Mouse (Mus musculus): ENCODE data around the gene Pcgf1. TPM values are rescaled to one million over a fixed set of nuclear protein-coding genes. Genes with fewer than 3 reads are reported as not detected.

Pcgf1 gene
- polyA plus RNA-seq, 1 experiment: 40.8 TPM

DNA sequence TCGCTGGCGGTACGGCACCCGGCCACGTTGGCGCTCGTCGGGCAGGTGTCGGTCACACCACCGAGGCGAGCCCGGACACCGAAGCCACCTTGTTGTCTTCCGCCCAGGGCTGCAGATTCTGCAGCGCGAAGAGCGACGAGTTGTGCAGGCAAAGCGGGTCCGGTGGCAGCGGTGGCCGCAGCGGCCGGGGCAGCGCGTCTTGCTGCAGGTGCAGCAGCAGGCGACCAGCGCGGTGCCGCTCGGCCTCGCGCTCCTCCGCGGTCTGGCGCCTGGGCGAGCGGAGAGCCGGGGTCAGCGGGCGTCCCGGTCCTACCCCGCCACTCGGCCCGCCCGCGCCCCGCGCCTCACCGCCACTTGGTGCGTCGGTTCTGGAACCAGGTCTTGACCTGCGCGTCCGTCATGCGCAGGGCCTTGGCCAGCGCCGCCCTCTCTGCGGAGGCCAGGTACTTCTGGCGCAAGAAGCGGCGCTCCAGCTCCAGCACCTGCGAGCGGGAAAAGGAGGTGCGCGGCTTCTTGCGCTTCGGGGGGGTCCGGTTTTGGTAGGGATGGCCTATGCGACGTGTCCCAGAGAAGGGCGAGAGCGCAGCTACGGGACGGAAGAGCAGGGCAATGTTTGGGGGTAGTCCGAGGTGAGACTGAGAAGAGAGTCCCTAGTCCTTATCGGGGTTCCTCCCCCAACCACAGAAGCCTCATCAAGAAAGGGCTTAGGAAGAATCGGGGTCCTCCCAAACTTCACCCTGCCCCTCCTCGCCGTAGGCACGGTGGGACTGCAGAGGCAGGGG lies 8.8 kb upstream of the Pcgf1 start:
- TF ChIP-seq POLR2A (IDR thresholded peaks at IDR 0.05; ENCODE audit: borderline replicate concordance, control insufficient read depth, low read depth, low read length): no peak
- no peak for TF ChIP-seq CTCF (IDR thresholded peaks at IDR 0.05; ENCODE audit: control insufficient read depth, insufficient read depth, low read length)
- no peak overlapping the region; the same call in 1 of the 2 replicates for H3K27ac ChIP-seq (ENCODE audit: control insufficient read depth, insufficient read depth, low read depth, low read length, poor library complexity)
- 2% methylated on average over 81 of the region's 81 CpGs for WGBS
- no peak overlapping the region for H3K4me3 ChIP-seq (replicated peaks; ENCODE audit: control insufficient read depth, low read depth, low read length)
- no peaks in the 10 kb centered on the region for H3K4me1 ChIP-seq (ENCODE audit: control insufficient read depth, insufficient read depth, low read length)

DNA sequence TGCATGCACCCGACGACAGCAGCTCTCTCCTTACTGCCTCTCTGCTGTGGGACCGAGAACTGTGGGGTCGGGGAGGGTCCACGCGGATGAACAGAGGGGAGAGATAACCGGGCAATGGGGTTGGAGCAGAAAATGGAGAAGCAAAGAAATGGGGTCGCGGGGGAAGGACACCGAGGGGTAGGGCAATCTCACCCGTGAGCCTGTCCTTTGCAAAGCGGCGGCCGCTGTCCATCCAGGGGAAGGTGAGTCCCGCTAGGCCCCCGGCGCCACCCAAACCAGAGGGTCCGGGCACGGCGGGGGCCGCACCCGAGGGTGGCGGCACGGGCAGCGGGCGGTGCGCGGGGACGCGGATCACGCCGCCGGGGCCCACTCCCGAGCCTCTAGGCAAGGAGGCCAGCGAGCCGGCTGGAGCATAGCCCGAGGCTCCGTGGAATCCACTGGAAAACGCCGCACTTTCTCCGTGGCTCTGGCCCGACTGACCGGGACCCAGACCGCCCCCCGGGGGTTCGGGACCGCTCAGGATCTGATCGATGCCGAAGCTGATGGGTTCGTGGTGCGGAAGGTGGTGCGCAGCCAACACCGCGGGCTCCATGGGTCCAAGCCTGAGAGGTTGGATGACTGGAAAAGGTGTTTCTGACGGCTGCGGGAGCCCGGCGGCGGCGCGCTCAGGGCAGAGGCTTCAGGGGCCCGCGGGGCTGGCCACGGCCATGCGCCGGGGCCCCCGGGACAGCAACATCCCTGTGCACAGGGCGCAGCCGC lies 8.0 kb upstream of the Pcgf1 start:
- no peaks in the 10 kb centered on the region for H3K4me1 ChIP-seq (ENCODE audit: control insufficient read depth, insufficient read depth, low read length)
- WGBS: 4% methylated on average over 69 of the region's 69 CpGs

DNA sequence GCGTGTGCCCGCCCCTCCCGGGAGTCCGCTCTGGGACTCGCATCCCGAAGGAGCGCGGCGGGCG lies 7.6 kb upstream of the Pcgf1 start, which contains the start of gene Tlx2:
TSS of gene Tlx2 (minus strand) at position 47 of the 64 bp plus-strand sequence.
- Histone ChIP-seq H3K4me1 (ENCODE audit: control insufficient read depth, insufficient read depth, low read length) (no peaks in the 10 kb centered on the region), H3K4me3 (replicated peaks; ENCODE audit: control insufficient read depth, low read depth, low read length) (no peak within 1 kb of the TSS), H3K27ac (ENCODE audit: control insufficient read depth, insufficient read depth, low read depth, low read length, poor library complexity) (no peak within 1 kb of the TSS)
- TF ChIP-seq POLR2A (IDR thresholded peaks at IDR 0.05; ENCODE audit: borderline replicate concordance, control insufficient read depth, low read depth, low read length): no peak
- no peak for TF ChIP-seq CTCF (IDR thresholded peaks at IDR 0.05; ENCODE audit: control insufficient read depth, insufficient read depth, low read length)
- 1% methylated on average over 10 of the region's 10 CpGs for WGBS

More for the DNA sequence above, 8.0 kb upstream of the Pcgf1 start:
- no peak overlapping the region for H3K4me3 ChIP-seq (replicated peaks; ENCODE audit: control insufficient read depth, low read depth, low read length)
- TF ChIP-seq CTCF (IDR thresholded peaks at IDR 0.05; ENCODE audit: control insufficient read depth, insufficient read depth, low read length) (no peak), POLR2A (IDR thresholded peaks at IDR 0.05; ENCODE audit: borderline replicate concordance, control insufficient read depth, low read depth, low read length) (no peak)
- no peak overlapping the region for H3K27ac ChIP-seq (ENCODE audit: control insufficient read depth, insufficient read depth, low read depth, low read length, poor library complexity)

DNA sequence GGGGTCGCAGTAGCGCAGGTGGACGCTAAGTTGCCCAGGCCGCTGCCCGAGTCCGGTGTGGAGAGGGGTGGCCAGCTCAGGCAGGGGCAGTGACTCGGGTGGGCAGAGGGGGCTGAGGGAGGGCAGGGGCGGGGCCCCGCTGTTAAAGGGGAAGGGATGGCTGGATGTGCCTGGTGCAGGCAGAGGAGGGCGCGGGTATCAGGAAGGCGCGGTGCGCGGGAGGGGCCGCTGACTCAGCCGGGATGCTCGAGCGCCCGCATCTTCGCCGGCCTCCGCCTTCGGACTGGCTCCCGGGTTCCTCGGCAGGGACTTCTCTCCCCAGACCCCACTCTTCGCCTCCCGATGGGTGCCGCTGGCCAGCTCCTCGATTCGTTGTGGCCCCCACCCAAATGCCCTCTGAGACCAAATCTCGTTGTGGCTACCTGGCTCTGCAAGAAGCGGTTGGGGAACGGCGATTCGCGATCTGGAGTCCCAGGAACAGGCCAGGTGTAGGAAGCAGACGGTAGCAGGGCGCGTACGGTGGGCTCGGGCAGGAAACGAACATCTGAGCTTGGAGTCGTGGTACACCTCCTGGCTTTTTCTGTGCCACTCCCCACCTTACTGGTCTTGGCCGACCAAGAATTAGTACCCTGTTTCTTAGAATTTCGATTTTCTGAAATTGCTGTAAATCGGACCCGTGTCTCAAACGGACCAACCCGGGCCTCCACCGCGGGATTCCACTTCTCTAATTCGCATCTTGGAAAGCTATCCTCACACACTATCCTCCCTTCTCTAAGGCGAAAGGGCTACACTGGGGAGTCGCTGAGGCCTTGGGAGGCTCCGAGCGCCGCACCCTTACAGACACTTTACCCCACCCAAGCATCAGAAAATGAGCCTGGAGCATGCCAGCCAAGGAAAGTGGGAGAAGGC lies 7.1 kb upstream of the Pcgf1 start:
- WGBS: 3% methylated on average over 58 of the region's 58 CpGs
- TF ChIP-seq POLR2A (IDR thresholded peaks at IDR 0.05; ENCODE audit: borderline replicate concordance, control insufficient read depth, low read depth, low read length) (no peak), CTCF (IDR thresholded peaks at IDR 0.05; ENCODE audit: control insufficient read depth, insufficient read depth, low read length) (no peak)
- Histone ChIP-seq H3K4me3 (replicated peaks; ENCODE audit: control insufficient read depth, low read depth, low read length) (no peak overlapping the region), H3K4me1 (ENCODE audit: control insufficient read depth, insufficient read depth, low read length) (no peaks in the 10 kb centered on the region), H3K27ac (ENCODE audit: control insufficient read depth, insufficient read depth, low read depth, low read length, poor library complexity) (no peak overlapping the region)

DNA sequence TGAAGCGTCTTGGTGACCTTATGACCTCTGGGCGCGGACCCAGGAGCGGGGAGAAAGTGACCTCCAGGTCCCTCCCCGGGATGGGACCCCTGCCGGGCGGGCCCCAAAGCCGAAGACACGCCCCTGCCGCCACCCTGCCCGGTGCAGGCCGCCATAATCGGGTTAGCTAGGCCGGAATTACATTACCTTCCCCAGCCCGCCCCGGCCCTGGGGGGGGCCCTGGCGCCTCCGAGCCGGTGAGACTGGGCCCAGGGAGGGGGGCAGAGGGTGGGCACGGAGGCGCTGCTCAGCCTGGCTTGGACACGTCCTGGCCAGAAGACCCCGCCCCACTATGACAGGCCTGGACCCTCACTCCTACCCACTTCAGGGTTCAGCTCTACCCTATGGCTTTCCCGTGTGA lies 6.4 kb upstream of the Pcgf1 start:
- WGBS: 4% methylated on average over 24 of the region's 24 CpGs
- H3K4me3 ChIP-seq (replicated peaks; ENCODE audit: control insufficient read depth, low read depth, low read length): no peak overlapping the region
- no peak overlapping the region; the same call in 1 of the 2 replicates for H3K27ac ChIP-seq (ENCODE audit: control insufficient read depth, insufficient read depth, low read depth, low read length, poor library complexity)
- no peaks in the 10 kb centered on the region for H3K4me1 ChIP-seq (ENCODE audit: control insufficient read depth, insufficient read depth, low read length)
- TF ChIP-seq CTCF (IDR thresholded peaks at IDR 0.05; ENCODE audit: control insufficient read depth, insufficient read depth, low read length): no peak

DNA sequence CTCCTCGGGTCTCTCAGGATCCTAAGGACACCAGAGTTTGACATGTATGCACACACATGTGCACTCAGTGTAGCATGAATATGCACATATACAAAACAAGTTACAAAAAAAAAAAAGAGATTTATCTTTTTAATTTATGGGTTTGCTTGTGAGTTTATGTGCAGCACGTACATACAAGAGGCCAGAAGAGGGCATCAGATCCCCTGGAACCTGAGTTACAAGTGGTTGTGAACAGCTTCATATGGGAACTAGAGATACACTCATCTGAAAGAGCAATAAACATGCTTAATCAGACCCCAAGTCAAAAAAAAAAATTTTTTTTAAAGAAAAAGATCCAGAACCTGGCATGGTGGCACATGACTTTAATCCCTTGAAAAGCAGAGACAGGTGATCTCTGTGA lies 2.7 kb upstream of the Pcgf1 start:
- peaks cover 1% of the 10 kb centered on the region for H3K4me1 ChIP-seq (ENCODE audit: control insufficient read depth, insufficient read depth, low read length)
- 18% methylated on average over 2 of the region's 2 CpGs for WGBS
- no peak overlapping the region for H3K27ac ChIP-seq (ENCODE audit: control insufficient read depth, insufficient read depth, low read depth, low read length, poor library complexity)
- no peak overlapping the region for H3K4me3 ChIP-seq (replicated peaks; ENCODE audit: control insufficient read depth, low read depth, low read length)
- TF ChIP-seq POLR2A (IDR thresholded peaks at IDR 0.05; ENCODE audit: borderline replicate concordance, control insufficient read depth, low read depth, low read length): no peak
- no peak for TF ChIP-seq CTCF (IDR thresholded peaks at IDR 0.05; ENCODE audit: control insufficient read depth, insufficient read depth, low read length)

DNA sequence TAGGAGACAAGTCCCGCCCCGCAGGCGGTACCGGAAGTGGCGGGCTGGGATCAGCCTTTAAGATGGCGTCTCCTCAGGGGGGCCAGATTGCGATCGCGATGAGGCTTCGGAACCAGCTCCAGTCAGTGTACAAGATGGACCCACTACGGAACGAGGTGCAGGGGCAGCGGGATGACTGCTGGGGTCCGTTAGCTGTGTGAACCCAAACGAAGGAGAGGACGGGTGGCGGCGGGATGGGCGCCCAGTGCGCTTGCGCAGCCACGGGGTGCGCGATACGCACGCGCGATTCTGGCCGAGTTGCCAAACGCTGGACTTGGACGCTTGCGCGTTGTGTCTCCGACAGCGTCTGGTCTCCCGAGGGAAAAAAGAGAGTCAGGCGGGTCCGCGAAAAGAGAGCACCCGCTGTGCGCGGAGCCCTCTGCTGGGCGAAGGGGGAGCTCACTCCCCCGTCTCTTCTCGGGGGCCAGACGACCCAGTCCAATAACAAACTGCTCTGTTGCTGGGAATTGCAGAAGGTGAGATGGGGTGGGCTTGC lies 722 bp downstream of the Pcgf1 start:
- peak; percentile 56 for TF ChIP-seq CTCF (IDR thresholded peaks at IDR 0.05; ENCODE audit: control insufficient read depth, insufficient read depth, low read length)
- TF ChIP-seq POLR2A (IDR thresholded peaks at IDR 0.05; ENCODE audit: borderline replicate concordance, control insufficient read depth, low read depth, low read length): peak; percentile 54; the same call in 1 of the 2 replicates
- WGBS: under 1% methylated on average over 46 of the region's 46 CpGs
- peak overlapping the region; percentile 86 for H3K4me3 ChIP-seq (replicated peaks; ENCODE audit: control insufficient read depth, low read depth, low read length)
- H3K27ac ChIP-seq (ENCODE audit: control insufficient read depth, insufficient read depth, low read depth, low read length, poor library complexity): peak overlapping the region; percentile 75
- peaks cover 1% of the 10 kb centered on the region for H3K4me1 ChIP-seq (ENCODE audit: control insufficient read depth, insufficient read depth, low read length)

DNA sequence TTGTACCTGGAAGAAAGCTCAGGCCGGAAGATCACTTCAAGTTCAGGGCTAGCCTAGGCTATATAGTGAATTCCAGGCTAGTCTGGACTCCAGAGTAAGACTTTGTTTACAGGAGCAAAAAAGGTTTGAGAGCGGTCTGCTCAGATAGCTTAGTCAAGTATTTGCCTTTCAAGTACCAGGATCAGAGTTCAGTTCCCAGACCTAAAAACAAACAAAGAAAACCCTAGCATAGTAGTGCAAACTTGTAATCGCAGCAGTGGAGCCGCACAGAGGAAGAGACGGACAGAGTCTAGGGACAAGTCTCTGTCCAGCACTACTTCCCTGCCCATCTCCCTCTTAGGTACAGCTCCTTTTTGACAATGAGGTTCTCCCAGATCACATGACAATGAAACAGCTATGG lies 2.5 kb downstream of the Pcgf1 start:
- H3K4me3 ChIP-seq (replicated peaks; ENCODE audit: control insufficient read depth, low read depth, low read length): no peak overlapping the region
- TF ChIP-seq CTCF (IDR thresholded peaks at IDR 0.05; ENCODE audit: control insufficient read depth, insufficient read depth, low read length): no peak
- no peak for TF ChIP-seq POLR2A (IDR thresholded peaks at IDR 0.05; ENCODE audit: borderline replicate concordance, control insufficient read depth, low read depth, low read length)
- H3K27ac ChIP-seq (ENCODE audit: control insufficient read depth, insufficient read depth, low read depth, low read length, poor library complexity): no peak overlapping the region
- WGBS: 95% methylated on average over 5 of the region's 5 CpGs
- peaks cover 1% of the 10 kb centered on the region for H3K4me1 ChIP-seq (ENCODE audit: control insufficient read depth, insufficient read depth, low read length)

Data from bone marrow, adult 2 months (tissue).